In the genomic region with DNA sequence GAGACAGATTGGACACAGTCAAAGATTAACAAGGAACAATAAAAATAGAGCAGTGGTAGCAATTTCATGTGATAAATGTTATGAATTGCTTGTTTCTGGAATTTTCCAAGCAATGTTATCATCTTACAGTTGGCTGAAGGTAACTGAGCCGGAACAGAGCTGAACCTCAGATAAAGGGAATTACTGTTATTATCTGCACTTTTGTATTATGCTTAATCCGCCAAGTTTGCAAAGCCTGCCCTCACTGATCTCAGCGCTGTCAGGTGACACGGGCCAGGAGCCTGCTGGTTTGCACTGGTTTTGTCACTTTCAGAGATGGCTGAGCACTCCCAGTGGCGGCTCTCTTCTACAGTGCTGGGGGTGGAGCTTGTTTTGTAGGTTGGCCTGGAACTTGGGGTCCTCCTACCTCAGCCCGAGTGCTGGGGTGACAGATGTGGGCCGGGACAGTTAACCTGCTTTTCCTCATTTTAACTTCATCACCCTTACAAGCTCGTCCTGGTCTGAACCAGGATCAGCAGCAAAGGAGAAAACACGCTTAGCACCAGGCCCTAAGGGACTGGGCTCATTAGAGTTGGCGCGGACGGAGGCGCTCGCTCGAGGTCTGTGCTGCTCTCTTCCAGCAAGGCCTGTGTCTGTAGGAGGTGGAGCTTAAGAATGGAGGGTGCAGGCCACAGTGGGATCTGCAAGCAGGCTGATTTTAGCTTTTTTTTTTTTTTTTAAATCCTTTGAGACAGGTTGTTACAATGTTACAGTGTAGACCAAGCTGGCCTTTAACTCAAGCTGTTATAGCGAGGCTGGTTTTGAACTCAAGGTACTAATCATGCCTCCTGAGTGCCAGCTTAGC, we compare ENCODE assay signal across 9 mouse cellular contexts. TPM values are rescaled to one million over a fixed set of nuclear protein-coding genes. Genes with fewer than 3 reads are reported as not detected.
A peak's percentile ranks its signal among the peaks of the same experiment; 100 is the strongest.
DNase-seq lines count a peak whose midpoint lies in the region; TF ChIP-seq lines count a peak whose summit lies in the region.
"Had no signal": no experiment of that assay in that cellular context is flagged by ENCODE, and none has a peak within 500 bp of the region (broad histone marks: within the 10 kb centered on the region; RNA-seq: fewer than 3 reads in every experiment).

No protein-coding gene starts in this region.

- DNase-seq in heart, adult 11 months: peak; percentile 89
- DNase-seq in heart, postnatal 14 days: no peak
- peak; percentile 11 for DNase-seq in retina, postnatal 1 day
- DNase-seq in retina, embryonic 14.5 days (ENCODE audit: low spot score): no peak
- DNase-seq in kidney, postnatal 4 days: peak; percentile 42 to 70
- DNase-seq in yolk sac, embryonic 10.5 days (ENCODE audit: low spot score): peak; percentile 48
- DNase-seq in layer of hippocampus, adult 2 months (ENCODE audit: low spot score in 2 of 2): no peak
- no peak for DNase-seq in cerebellum, postnatal 36 days

- no peak overlapping the region for H3K4me3 ChIP-seq in layer of hippocampus, adult 2 months
- H3K4me3 ChIP-seq: neural tube, embryonic 15.5 days had no signal

- no peak for TF ChIP-seq CTCF in layer of hippocampus, adult 2 months (conservative IDR thresholded peaks at IDR 0.05)

- intact Hi-C loops in heart, postnatal 14 days (cut with DNase I): no loop called here

- no peak overlapping the region for H3K27ac ChIP-seq in layer of hippocampus, adult 2 months
- H3K27ac ChIP-seq: neural tube, embryonic 15.5 days had no signal

RNA-seq across cellular contexts. Expression of a gene that starts 23.3 kb away (rescaled TPM):
- total RNA-seq in heart, postnatal 14 days (2021): 1 to 10 TPM; 1.6 to 2.9 TPM
- 1 to 10 TPM; 5.6 to 6.1 TPM for total RNA-seq in layer of hippocampus, adult 2 months (2021)

RNA-seq across cellular contexts. Expression of a gene that starts 23.5 kb away (rescaled TPM):
- total RNA-seq in heart, postnatal 14 days (2021): 10 to 100 TPM; 14.1 to 15.4 TPM
- total RNA-seq in layer of hippocampus, adult 2 months (2021): 10 to 100 TPM; 18.6 to 22.1 TPM

RNA-seq across cellular contexts. Expression of a gene that starts 39.4 kb away (rescaled TPM):
- total RNA-seq in heart, postnatal 14 days (2021): 1 to 10 TPM; 5.0 to 6.0 TPM
- total RNA-seq in layer of hippocampus, adult 2 months (2021): 1 to 10 TPM; 4.3 to 5.9 TPM

RNA-seq across cellular contexts. Expression of a gene that starts 55.1 kb away (rescaled TPM):
- 10 to 100 TPM in 1 of 2 experiments, 1 to 10 TPM in 1; 9.6 to 10.4 TPM for total RNA-seq in heart, postnatal 14 days (2021)
- total RNA-seq in layer of hippocampus, adult 2 months (2021): 10 to 100 TPM; 27.5 to 29.4 TPM

Comparison
In these comparisons a context has a peak if more than half of its experiments do, and no peak if none do; other contexts are left out.
1. DNase-seq: peak in heart, adult 11 months (single experiment), retina, postnatal 1 day (single experiment), kidney, postnatal 4 days (2 of 2) and yolk sac, embryonic 10.5 days (single experiment); none in heart, postnatal 14 days (0 of 2), retina, embryonic 14.5 days (single experiment), layer of hippocampus, adult 2 months (0 of 2) and cerebellum, postnatal 36 days (0 of 2).